Mouse (Mus musculus) forebrain, embryonic 13.5 days (tissue): ENCODE measurements around the gene Upp2. TPM values are rescaled to one million over a fixed set of nuclear protein-coding genes. Genes with fewer than 3 reads are reported as not detected.
A peak's percentile ranks its signal among the peaks of the same experiment; 100 is the strongest.

ENCODE experiments used
- ATAC-seq: fragments of 200-750 bp; cut with Nextera tagmentation; 2 replicates; pipeline ENCODE4 v1.8.0; 2017
- H3K27ac ChIP-seq: fragments of 300-500 bp; sonication (generic); 2 replicates; pipeline ENCODE4 v1.5.1; 2015; ENCODE audit warnings: inconsistent platforms, mild to moderate bottlenecking, moderate library complexity
- H3K27me3 ChIP-seq: fragments of 300-500 bp; sonication (generic); 2 replicates; pipeline ENCODE4 v1.6.1; 2015; ENCODE audit warnings: mild to moderate bottlenecking, inconsistent platforms
- H3K36me3 ChIP-seq: fragments of 300-500 bp; sonication (generic); 2 replicates; pipeline ENCODE4 v1.6.1; 2015; ENCODE audit warnings: mild to moderate bottlenecking, inconsistent platforms; ENCODE audit not compliant: poor library complexity, severe bottlenecking
- H3K4me1 ChIP-seq: fragments of 300-500 bp; sonication (generic); 2 replicates; pipeline ENCODE4 v1.6.1; 2015; ENCODE audit warnings: inconsistent platforms
- H3K4me2 ChIP-seq: fragments of 300-500 bp; sonication (generic); 2 replicates; pipeline ENCODE4 v1.6.1; 2015; ENCODE audit warnings: inconsistent platforms, mild to moderate bottlenecking, moderate library complexity
- H3K4me3 ChIP-seq: fragments of 300-500 bp; sonication (generic); 2 replicates; pipeline ENCODE4 v1.5.1; 2015; ENCODE audit warnings: mild to moderate bottlenecking, inconsistent platforms
- H3K9ac ChIP-seq: fragments of 300-500 bp; sonication (generic); 2 replicates; pipeline ENCODE4 v1.6.1; 2015; ENCODE audit warnings: mild to moderate bottlenecking, inconsistent platforms
- H3K9me3 ChIP-seq: fragments of 300-500 bp; sonication (generic); replicated peaks from 2 replicates; pipeline ENCODE4 v1.6.1; 2016; ENCODE audit warnings: inconsistent platforms
- WGBS: fragments of 180-500 bp; shearing (Covaris S2); methylation state at CpG from one replicate; pipeline ENCODE4 v1.1.7; 2015; 5-methylcytosine and 5-hydroxymethylcytosine counted together
- polyA plus RNA-seq: library from polyadenylated mRNA; unstranded; fragments of >200 nt; fragmentation: Nextera tagmentation; extraction: Ambion mirVana; gene quantifications from 2 replicates; pipeline ENCODE4 v1.2.1, GENCODE M21; 2015

Gene Upp2
- polyA plus RNA-seq, 1 experiment from 2014 or later = 9.3 TPM

GRCm38 (mm10) chr2:58743446-58743845 lies 176.3 kb downstream of the Upp2 start:
- Histone ChIP-seq H3K4me1 (no peaks in the 10 kb centered on the region), H3K4me2 (no peak overlapping the region), H3K27ac (no peak overlapping the region), H3K9ac (no peak overlapping the region), H3K9me3 (no peaks in the 10 kb centered on the region), H3K27me3 (no peaks in the 10 kb centered on the region), H3K4me3 (no peak overlapping the region), H3K36me3 (no peaks in the 10 kb centered on the region)
- ATAC-seq = no peak
- WGBS = 80% methylated on average over 3 of the region's 3 CpGs

- 86% methylated on average over 11 of the region's 11 CpGs for WGBS
- no peaks in the 10 kb centered on the region for H3K27me3 ChIP-seq
- H3K4me1 ChIP-seq = no peaks in the 10 kb centered on the region
- H3K4me3 ChIP-seq = no peak overlapping the region
- H3K9ac ChIP-seq = no peak overlapping the region
- H3K27ac ChIP-seq = no peak overlapping the region
- no peak overlapping the region for H3K4me2 ChIP-seq
- ATAC-seq = no peak
- H3K9me3 ChIP-seq = no peaks in the 10 kb centered on the region
- no peaks in the 10 kb centered on the region for H3K36me3 ChIP-seq
These were observed 180.6 kb downstream of the Upp2 start for GRCm38 (mm10) chr2:58747483-58748229.

GRCm38 (mm10) chr2:58748296-58748695 lies 181.2 kb downstream of the Upp2 start:
- Histone ChIP-seq H3K27me3 (no peaks in the 10 kb centered on the region), H3K4me3 (no peak overlapping the region), H3K27ac (no peak overlapping the region), H3K4me2 (no peak overlapping the region), H3K4me1 (no peaks in the 10 kb centered on the region; the same call in 1 of the 2 replicates), H3K9ac (no peak overlapping the region), H3K36me3 (no peaks in the 10 kb centered on the region), H3K9me3 (no peaks in the 10 kb centered on the region)
- ATAC-seq = no peak
- 94% methylated on average over 5 of the region's 5 CpGs for WGBS

- H3K9me3 ChIP-seq = no peaks in the 10 kb centered on the region
- H3K4me3 ChIP-seq = no peak overlapping the region
- H3K27me3 ChIP-seq = no peaks in the 10 kb centered on the region; the same call in 1 of the 2 replicates
- no peak overlapping the region for H3K9ac ChIP-seq
- peak; percentile 27; the same call in 1 of the 2 replicates for ATAC-seq
- H3K36me3 ChIP-seq = no peaks in the 10 kb centered on the region
- no peaks in the 10 kb centered on the region; the same call in 1 of the 2 replicates for H3K4me1 ChIP-seq
- no peak overlapping the region for H3K4me2 ChIP-seq
- 21% methylated on average over 2 of the region's 2 CpGs for WGBS
- no peak overlapping the region for H3K27ac ChIP-seq
These were observed 185.8 kb downstream of the Upp2 start for GRCm38 (mm10) chr2:58752891-58753290.

GRCm38 (mm10) chr2:58754736-58755135 lies 187.6 kb downstream of the Upp2 start:
- H3K4me2 ChIP-seq = no peak overlapping the region
- no peaks in the 10 kb centered on the region; the same call in 1 of the 2 replicates for H3K4me1 ChIP-seq
- H3K36me3 ChIP-seq = no peaks in the 10 kb centered on the region
- no peak overlapping the region for H3K9ac ChIP-seq
- H3K9me3 ChIP-seq = no peaks in the 10 kb centered on the region
- H3K27me3 ChIP-seq = no peaks in the 10 kb centered on the region; the same call in 1 of the 2 replicates
- no peak for ATAC-seq
- H3K4me3 ChIP-seq = no peak overlapping the region
- H3K27ac ChIP-seq = no peak overlapping the region
- 69% methylated on average over 3 of the region's 3 CpGs for WGBS

- H3K9me3 ChIP-seq = no peaks in the 10 kb centered on the region
- no peak overlapping the region for H3K4me3 ChIP-seq
- H3K4me2 ChIP-seq = no peak overlapping the region
- WGBS = 56% methylated on average over 2 of the region's 2 CpGs
- H3K36me3 ChIP-seq = no peaks in the 10 kb centered on the region
- H3K9ac ChIP-seq = no peak overlapping the region
- H3K27ac ChIP-seq = no peak overlapping the region
- ATAC-seq = no peak
- no peaks in the 10 kb centered on the region; the same call in 1 of the 2 replicates for H3K4me1 ChIP-seq
- no peaks in the 10 kb centered on the region; the same call in 1 of the 2 replicates for H3K27me3 ChIP-seq
These were observed 191.0 kb downstream of the Upp2 start for GRCm38 (mm10) chr2:58758081-58758480.

GRCm38 (mm10) chr2:58759676-58760075 lies 192.6 kb downstream of the Upp2 start:
- 69% methylated on average over 5 of the region's 5 CpGs for WGBS

GRCm38 (mm10) chr2:58765141-58765540 lies 198.0 kb downstream of the Upp2 start:
- H3K4me2 ChIP-seq = no peak overlapping the region
- H3K9me3 ChIP-seq = no peaks in the 10 kb centered on the region
- no peaks in the 10 kb centered on the region for H3K36me3 ChIP-seq
- H3K4me3 ChIP-seq = no peak overlapping the region
- WGBS = 95% methylated on average over 8 of the region's 8 CpGs
- no peak overlapping the region for H3K27ac ChIP-seq
- H3K9ac ChIP-seq = no peak overlapping the region
- ATAC-seq = no peak
- no peaks in the 10 kb centered on the region for H3K27me3 ChIP-seq
- no peaks in the 10 kb centered on the region for H3K4me1 ChIP-seq

More at GRCm38 (mm10) chr2:58759676-58760075, 192.6 kb downstream of the Upp2 start:
- ATAC-seq = no peak
- no peaks in the 10 kb centered on the region for H3K4me1 ChIP-seq
- H3K9me3 ChIP-seq = no peaks in the 10 kb centered on the region
- no peaks in the 10 kb centered on the region for H3K36me3 ChIP-seq
- no peaks in the 10 kb centered on the region; the same call in 1 of the 2 replicates for H3K27me3 ChIP-seq
- no peak overlapping the region for H3K4me2 ChIP-seq
- no peak overlapping the region for H3K9ac ChIP-seq
- H3K27ac ChIP-seq = no peak overlapping the region
- no peak overlapping the region for H3K4me3 ChIP-seq

GRCm38 (mm10) chr2:58773833-58774232 lies 206.7 kb downstream of the Upp2 start:
- WGBS = 66% methylated on average over 9 of the region's 9 CpGs
- H3K36me3 ChIP-seq = no peaks in the 10 kb centered on the region
- H3K9me3 ChIP-seq = no peaks in the 10 kb centered on the region
- no peak overlapping the region for H3K9ac ChIP-seq
- peak; percentile 84 for ATAC-seq
- H3K27me3 ChIP-seq = no peaks in the 10 kb centered on the region
- H3K4me1 ChIP-seq = peaks cover 14% of the 10 kb centered on the region
- no peak overlapping the region for H3K4me2 ChIP-seq
- H3K27ac ChIP-seq = no peak overlapping the region
- no peak overlapping the region for H3K4me3 ChIP-seq

GRCm38 (mm10) chr2:58778986-58779495 lies 211.9 kb downstream of the Upp2 start:
- H3K4me1 ChIP-seq = peaks cover 9% of the 10 kb centered on the region
- H3K4me3 ChIP-seq = no peak overlapping the region
- H3K4me2 ChIP-seq = no peak overlapping the region
- H3K9ac ChIP-seq = no peak overlapping the region
- H3K27ac ChIP-seq = no peak overlapping the region
- H3K36me3 ChIP-seq = no peaks in the 10 kb centered on the region
- no peaks in the 10 kb centered on the region for H3K27me3 ChIP-seq
- H3K9me3 ChIP-seq = no peaks in the 10 kb centered on the region
- WGBS = 89% methylated on average over 3 of the region's 3 CpGs
- no peak for ATAC-seq

GRCm38 (mm10) chr2:58783526-58783925 lies 216.4 kb downstream of the Upp2 start:
- WGBS = 48% methylated on average over 1 of the region's 1 CpGs
- Histone ChIP-seq H3K27ac (no peak overlapping the region), H3K9me3 (no peaks in the 10 kb centered on the region), H3K4me3 (no peak overlapping the region), H3K4me2 (no peak overlapping the region), H3K4me1 (peaks cover 15% of the 10 kb centered on the region; the same call in 1 of the 2 replicates), H3K9ac (no peak overlapping the region), H3K36me3 (no peaks in the 10 kb centered on the region), H3K27me3 (no peaks in the 10 kb centered on the region)
- no peak for ATAC-seq

GRCm38 (mm10) chr2:58786177-58786576 lies 219.1 kb downstream of the Upp2 start:
- Histone ChIP-seq H3K36me3 (no peaks in the 10 kb centered on the region), H3K4me3 (no peak overlapping the region), H3K4me2 (no peak overlapping the region)

More at GRCm38 (mm10) chr2:58786177-58786576, 219.1 kb downstream of the Upp2 start:
- no peak overlapping the region for H3K27ac ChIP-seq
- no peak overlapping the region for H3K9ac ChIP-seq
- H3K4me1 ChIP-seq = peaks cover 15% of the 10 kb centered on the region; the same call in 1 of the 2 replicates
- ATAC-seq = no peak
- H3K9me3 ChIP-seq = no peaks in the 10 kb centered on the region
- no peaks in the 10 kb centered on the region for H3K27me3 ChIP-seq
- whole genome bisulfite sequencing = 88% methylated on average over 3 of the region's 3 CpGs
